Mouse (Mus musculus): ENCODE results near the gene Eif3i. TPM values are rescaled to one million over a fixed set of nuclear protein-coding genes. Genes with fewer than 3 reads are reported as not detected.

Eif3i gene
- total RNA-seq, 4 experiments from 2014 or later = 174 to 190 (median 182) TPM

GRCm38 (mm10) chr4:129618786-129619691, 18.6 kb upstream of the Eif3i start, which contains the start of gene Iqcc:
TSS of gene Iqcc (minus strand) at chr4:129619099.
- DNase-seq = peak; percentile 95

- no peak for DNase-seq
Observed at GRCm38 (mm10) chr4:129618031-129618430, 17.6 kb upstream of the Eif3i start.

GRCm38 (mm10) chr4:129617121-129617641, 16.7 kb upstream of the Eif3i start:
- DNase-seq = no peak

- DNase-seq = no peak
Observed at GRCm38 (mm10) chr4:129616631-129617030, 16.2 kb upstream of the Eif3i start.

- DNase-seq = no peak
Observed at GRCm38 (mm10) chr4:129615801-129616290, 15.4 kb upstream of the Eif3i start.

GRCm38 (mm10) chr4:129614093-129614492, 13.6 kb upstream of the Eif3i start, which contains the start of gene Dcdc2b:
TSS of gene Dcdc2b (minus strand) at chr4:129614257.
- DNase-seq = no peak

GRCm38 (mm10) chr4:129610472-129610871, 10.0 kb upstream of the Eif3i start:
- no peak for DNase-seq

GRCm38 (mm10) chr4:129610026-129610425, 9.6 kb upstream of the Eif3i start:
- no peak for DNase-seq

GRCm38 (mm10) chr4:129609139-129609631, 8.7 kb upstream of the Eif3i start:
- no peak for DNase-seq

- peak; percentile 62 for DNase-seq
Observed at GRCm38 (mm10) chr4:129608426-129609025, 8.1 kb upstream of the Eif3i start.

- no peak for DNase-seq
Observed at GRCm38 (mm10) chr4:129588865-129589264, 11.6 kb downstream of the Eif3i start.

GRCm38 (mm10) chr4:129586943-129587342, 13.5 kb downstream of the Eif3i start:
- no peak for DNase-seq

GRCm38 (mm10) chr4:129585773-129586172, 14.7 kb downstream of the Eif3i start:
- DNase-seq = no peak

- peak; percentile 77 for DNase-seq
Observed at GRCm38 (mm10) chr4:129584884-129585608, 15.4 kb downstream of the Eif3i start.

GRCm38 (mm10) chr4:129584370-129584769, 16.1 kb downstream of the Eif3i start:
- DNase-seq = no peak

GRCm38 (mm10) chr4:129582251-129582650, 18.2 kb downstream of the Eif3i start:
- DNase-seq = no peak

- DNase-seq = no peak
Observed at GRCm38 (mm10) chr4:129580347-129580746, 20.1 kb downstream of the Eif3i start.

- DNase-seq = peak; percentile 48
Observed at GRCm38 (mm10) chr4:129578466-129578865, 22.0 kb downstream of the Eif3i start, which contains the start of gene Fam167b. TSS of gene Fam167b (minus strand) at chr4:129578549.

- DNase-seq = no peak
Observed at GRCm38 (mm10) chr4:129577688-129578087, 22.8 kb downstream of the Eif3i start.

- DNase-seq = peak; percentile 58
Observed at GRCm38 (mm10) chr4:129576863-129577491, 23.5 kb downstream of the Eif3i start.

GRCm38 (mm10) chr4:129575171-129575844, 25.1 kb downstream of the Eif3i start:
- no peak for DNase-seq

Data from adrenal gland, adult 8-10 months (tissue).